Mouse (Mus musculus) right cerebral cortex, postnatal 25 days (tissue): ENCODE measurements around the gene Pard3.
A peak's percentile ranks its signal among the peaks of the same experiment; 100 is the strongest.

Experiments
- DNase-seq: peaks from one replicate; pipeline ENCODE4 v3.0.0; 2022

Pard3 gene

GRCm38 (mm10) chr8:127569212-127569611 lies 505.5 kb downstream of the Pard3 start:
- DNase-seq = no peak

- DNase-seq = no peak
Observed at GRCm38 (mm10) chr8:127570527-127570926, 506.8 kb downstream of the Pard3 start.

- no peak for DNase-seq
Observed at GRCm38 (mm10) chr8:127572493-127572892, 508.8 kb downstream of the Pard3 start.

- no peak for DNase-seq
Observed at GRCm38 (mm10) chr8:127576657-127577056, 513.0 kb downstream of the Pard3 start.

- no peak for DNase-seq
Observed at GRCm38 (mm10) chr8:127577656-127578055, 514.0 kb downstream of the Pard3 start.

- DNase-seq = no peak
Observed at GRCm38 (mm10) chr8:127579436-127579835, 515.7 kb downstream of the Pard3 start.

- DNase-seq = no peak
Observed at GRCm38 (mm10) chr8:127583429-127583828, 519.7 kb downstream of the Pard3 start.

GRCm38 (mm10) chr8:127585618-127586017 lies 521.9 kb downstream of the Pard3 start:
- no peak for DNase-seq

GRCm38 (mm10) chr8:127586681-127587080 lies 523.0 kb downstream of the Pard3 start:
- DNase-seq = no peak

GRCm38 (mm10) chr8:127588313-127588712 lies 524.6 kb downstream of the Pard3 start:
- no peak for DNase-seq

GRCm38 (mm10) chr8:127589291-127589690 lies 525.6 kb downstream of the Pard3 start:
- no peak for DNase-seq

- DNase-seq = no peak
Observed at GRCm38 (mm10) chr8:127590674-127591186, 527.0 kb downstream of the Pard3 start.

- DNase-seq = no peak
Observed at GRCm38 (mm10) chr8:127592648-127593574, 529.2 kb downstream of the Pard3 start.

- DNase-seq = no peak
Observed at GRCm38 (mm10) chr8:127600641-127601040, 536.9 kb downstream of the Pard3 start.

- DNase-seq = no peak
Observed at GRCm38 (mm10) chr8:127603062-127603461, 539.4 kb downstream of the Pard3 start.

- DNase-seq = no peak
Observed at GRCm38 (mm10) chr8:127608541-127609270, 545.0 kb downstream of the Pard3 start.

GRCm38 (mm10) chr8:127609316-127609715 lies 545.6 kb downstream of the Pard3 start:
- no peak for DNase-seq

GRCm38 (mm10) chr8:127614206-127614605 lies 550.5 kb downstream of the Pard3 start:
- DNase-seq = peak; percentile 51

- no peak for DNase-seq
Observed at GRCm38 (mm10) chr8:127616681-127617080, 553.0 kb downstream of the Pard3 start.

- DNase-seq = no peak
Observed at GRCm38 (mm10) chr8:127622137-127622536, 558.4 kb downstream of the Pard3 start.

GRCm38 (mm10) chr8:127638232-127639087 lies 574.8 kb downstream of the Pard3 start:
- DNase-seq = no peak

GRCm38 (mm10) chr8:127639088-127639453 lies 575.4 kb downstream of the Pard3 start:
- no peak for DNase-seq

GRCm38 (mm10) chr8:127655559-127655958 lies 591.9 kb downstream of the Pard3 start:
- DNase-seq = no peak
